Mouse (Mus musculus) megakaryocyte progenitor cell, adult 5-6 weeks (primary cell): ENCODE measurements around the gene Slfnl1. TPM values are rescaled to one million over a fixed set of nuclear protein-coding genes. Genes with fewer than 3 reads are reported as not detected.

Source experiments
- ATAC-seq: replicated peaks from 2 replicates; pipeline ENCODE4 v1.8.0; 2016; ENCODE audit warnings: mild to moderate bottlenecking, moderate TSS enrichment, inconsistent platforms; ENCODE audit not compliant: poor library complexity
- total RNA-seq, 2 experiments: library from RNA; stranded (forward) in 1 of 2; stranded (reverse) in 1 of 2; fragments of 157-497, 149-512 nt in 1 of 2; fragments of 200-1000 nt in 1 of 2; gene quantifications; 2 replicates each; pipeline versions ENCODE4 v1.2.3 to v1.2.4; 2015 to 2017

Gene Slfnl1
- total RNA-seq, 2 experiments from 2014 or later = not detected

DNA sequence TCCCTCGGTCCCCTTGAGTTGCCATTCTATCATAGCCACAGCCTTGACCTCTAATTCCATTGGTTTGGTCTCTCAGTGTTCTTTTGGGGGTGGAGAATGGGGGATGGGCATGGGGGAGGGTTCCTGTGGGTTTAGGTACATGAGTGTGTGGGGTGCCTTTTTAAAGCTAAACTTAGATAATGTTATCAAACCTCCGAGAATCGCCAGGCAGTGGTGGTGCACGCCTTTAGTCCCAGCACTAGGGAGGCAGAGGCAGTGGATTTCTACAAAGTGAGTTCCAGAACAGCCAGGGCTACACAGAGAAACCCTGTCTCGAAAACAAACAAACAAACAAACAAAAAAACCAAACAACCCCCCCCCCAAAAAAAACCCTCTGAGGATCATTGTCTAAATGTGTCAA, 48.9 kb downstream of the Slfnl1 start:
- no peak for ATAC-seq

DNA sequence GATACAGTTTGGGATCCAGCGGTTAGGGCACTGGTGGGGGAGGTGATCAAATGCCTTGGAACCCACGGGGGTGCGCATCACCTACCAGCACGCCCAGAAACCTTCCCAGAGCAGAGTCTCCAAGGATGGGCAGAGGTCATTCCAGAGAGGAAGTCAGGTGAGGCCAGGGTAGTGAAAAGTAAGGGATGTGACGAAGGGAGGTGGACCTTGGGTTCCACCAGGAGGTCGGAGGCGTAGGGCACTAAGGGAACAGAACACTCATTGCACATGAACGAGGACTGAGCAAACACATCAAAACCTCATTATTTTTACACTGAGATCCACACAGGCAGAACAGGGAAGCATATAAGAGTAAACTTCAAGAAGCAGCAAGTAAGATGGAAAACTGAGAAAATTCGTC, 49.7 kb downstream of the Slfnl1 start:
- no peak for ATAC-seq

Other genes starting within 250 kb of the Slfnl1 start
- gene Foxo6, start 244.9 kb upstream of the Slfnl1 start, total RNA-seq (2015) = not detected in 2 replicates
- not detected in 2 replicates for gene Foxo6, start 244.9 kb upstream of the Slfnl1 start, total RNA-seq (2017)
- gene Scmh1, start 127.0 kb upstream of the Slfnl1 start, total RNA-seq (2015) = 50.5 and 60.6 TPM in 2 replicates
- 11.6 and 16.0 TPM in 2 replicates for gene Scmh1, start 127.0 kb upstream of the Slfnl1 start, total RNA-seq (2017)
- 42.0 and 45.9 TPM in 2 replicates for gene Ctps, start 38.0 kb downstream of the Slfnl1 start, total RNA-seq (2015)
- gene Ctps, start 38.0 kb downstream of the Slfnl1 start, total RNA-seq (2017) = 49.9 and 60.3 TPM in 2 replicates
- not detected in 2 replicates for gene Gm8439, start 56.5 kb downstream of the Slfnl1 start, total RNA-seq (2015)
- not detected in 2 replicates for gene Gm8439, start 56.5 kb downstream of the Slfnl1 start, total RNA-seq (2017)
- 3.2 and 4.6 TPM in 2 replicates for gene Cited4, start 134.3 kb downstream of the Slfnl1 start, total RNA-seq (2015)
- 5.6 and 7.5 TPM in 2 replicates for gene Cited4, start 134.3 kb downstream of the Slfnl1 start, total RNA-seq (2017)
- gene Kcnq4, start 216.4 kb downstream of the Slfnl1 start, total RNA-seq (2015) = not detected in 2 replicates
- gene Kcnq4, start 216.4 kb downstream of the Slfnl1 start, total RNA-seq (2017) = not detected in 2 replicates